Mouse (Mus musculus) liver, embryonic 11.5 days (tissue): ENCODE results near the gene Xirp2. TPM values are rescaled to one million over a fixed set of nuclear protein-coding genes. Genes with fewer than 3 reads are reported as not detected.
A peak's percentile ranks its signal among the peaks of the same experiment; 100 is the strongest.

Source experiments
- ATAC-seq: fragments of 200-750 bp; cut with Nextera tagmentation; replicated peaks from 2 replicates; pipeline ENCODE4 v1.8.0; 2017; ENCODE audit warnings: moderate number of reproducible peaks, mild to moderate bottlenecking, moderate TSS enrichment, moderate library complexity; ENCODE audit not compliant: low FRiP score
- DNase-seq: peaks from one replicate; pipeline ENCODE4 v3.0.0-alpha.2; 2017; ENCODE audit warnings: low spot score
- H3K27ac ChIP-seq: fragments of 300-500 bp; sonication (generic); 2 replicates; pipeline ENCODE4 v1.5.1; 2014; ENCODE audit warnings: mild to moderate bottlenecking, low read depth, low read length, control low read depth
- H3K27me3 ChIP-seq: fragments of 300-500 bp; sonication (generic); replicated peaks from 2 replicates; pipeline ENCODE4 v1.6.1; 2014; ENCODE audit warnings: low read length, mixed read lengths; ENCODE audit not compliant: control insufficient read depth, insufficient read depth
- H3K36me3 ChIP-seq: fragments of 300-500 bp; sonication (generic); 2 replicates; pipeline ENCODE4 v1.6.1; 2014; ENCODE audit warnings: mild to moderate bottlenecking, low read length, moderate library complexity, mixed read lengths; ENCODE audit not compliant: control insufficient read depth, insufficient read depth
- H3K4me1 ChIP-seq: fragments of 300-500 bp; sonication (generic); replicated peaks from 2 replicates; pipeline ENCODE4 v1.6.1; 2014; ENCODE audit warnings: low read length, mixed read lengths; ENCODE audit not compliant: control insufficient read depth, insufficient read depth
- H3K4me2 ChIP-seq: fragments of 300-500 bp; sonication (generic); 2 replicates; pipeline ENCODE4 v1.6.1; 2014; ENCODE audit warnings: mild to moderate bottlenecking, control low read depth, moderate library complexity
- H3K4me3 ChIP-seq: fragments of 300-500 bp; sonication (generic); 2 replicates; pipeline ENCODE4 v1.5.1; 2014; ENCODE audit warnings: low read depth, low read length, control low read depth
- H3K9ac ChIP-seq: fragments of 300-500 bp; sonication (generic); 2 replicates; pipeline ENCODE4 v1.6.1; 2014; ENCODE audit warnings: low read depth, low read length, control low read depth
- H3K9me3 ChIP-seq: fragments of 300-500 bp; sonication (generic); 2 replicates; pipeline ENCODE4 v1.6.1; 2016; ENCODE audit warnings: low read length, inconsistent platforms, mixed read lengths; ENCODE audit not compliant: control insufficient read depth
- WGBS: fragments of 180-500 bp; shearing (Covaris S2); extraction: QIAGEN DNeasy Blood & Tissue Kit; methylation state at CpG from one replicate; pipeline ENCODE4 v1.1.7; 2014; 5-methylcytosine and 5-hydroxymethylcytosine counted together
- polyA plus RNA-seq: library from polyadenylated mRNA; unstranded; fragments of >200 nt; fragmentation: Nextera tagmentation; extraction: Ambion mirVana; gene quantifications from 2 replicates; pipeline ENCODE4 v1.2.1, GENCODE M21; 2014

Gene Xirp2
- polyA plus RNA-seq, 1 experiment from 2014 or later, result 0.01 TPM

- H3K9me3 ChIP-seq, result no peaks in the 10 kb centered on the region
- peaks cover 30% of the 10 kb centered on the region for H3K27me3 ChIP-seq
- no peak overlapping the region for H3K27ac ChIP-seq
- 18% methylated on average over 8 of the region's 8 CpGs for WGBS
- H3K4me3 ChIP-seq, result no peak overlapping the region
- 0 out of 2 replicates have a peak overlapping the region, but pooled peaks have one; percentile 72 for H3K4me2 ChIP-seq
- no peak overlapping the region for H3K9ac ChIP-seq
- H3K36me3 ChIP-seq, result no peaks in the 10 kb centered on the region
- DNase-seq (no peak), ATAC-seq (no peak)
- no peaks in the 10 kb centered on the region for H3K4me1 ChIP-seq
These were observed 121.4 kb downstream of the Xirp2 start for GRCm38 (mm10) chr2:67567141-67567680.

Other genes starting within 250 kb of the Xirp2 start
- gene Gm21830, start 32.3 kb upstream of the Xirp2 start, polyA plus RNA-seq, result not detected in 2 replicates
- not detected in 2 replicates for gene Gm26727, start 12.8 kb upstream of the Xirp2 start, polyA plus RNA-seq
- 0.75 and 1.5 TPM in 2 replicates for gene B3galt1, start 119.9 kb downstream of the Xirp2 start, polyA plus RNA-seq